Comparison of ENCODE assay signal across 12 mouse cellular contexts in the genomic region with DNA sequence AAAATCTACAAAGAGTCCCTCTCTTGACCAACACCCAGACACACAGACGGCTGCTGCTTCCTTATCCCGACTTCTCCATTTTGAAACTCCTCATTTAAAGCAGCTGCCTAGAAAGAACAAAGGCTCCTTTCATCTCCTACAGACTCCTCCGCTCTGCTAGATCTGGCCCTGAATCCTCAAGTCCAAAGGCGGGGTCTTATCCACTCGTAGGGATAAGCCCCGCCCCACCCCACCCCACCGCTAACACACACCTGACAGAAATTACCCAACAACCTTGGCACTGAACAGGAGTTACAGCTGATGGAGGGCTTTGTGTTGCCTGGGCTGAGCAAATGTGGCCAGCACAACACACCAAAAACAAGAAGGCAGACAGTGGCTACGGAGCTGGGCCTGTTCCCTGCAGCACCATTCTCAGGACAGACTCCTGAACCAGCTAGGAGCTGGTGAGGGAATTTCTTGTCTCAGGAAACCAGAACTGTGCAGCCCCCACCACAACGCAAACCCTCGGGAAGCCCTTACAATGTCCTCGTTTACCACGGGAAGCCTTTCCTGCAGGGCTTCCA. TPM values are rescaled to one million over a fixed set of nuclear protein-coding genes. Genes with fewer than 3 reads are reported as not detected.
DNase-seq lines count a peak whose midpoint lies in the region; ATAC-seq lines count a peak whose summit lies in the region.
"Had no signal": no experiment of that assay in that cellular context is flagged by ENCODE, and none has a peak within 500 bp of the region (broad histone marks: within the 10 kb centered on the region; RNA-seq: fewer than 3 reads in every experiment).

No protein-coding gene starts in this region.

- no peaks in the 10 kb centered on the region for H3K4me1 ChIP-seq in heart, embryonic 12.5 days (replicated peaks)
- no peaks in the 10 kb centered on the region for H3K4me1 ChIP-seq in hindbrain, embryonic 11.5 days (replicated peaks; ENCODE audit: control insufficient read depth, insufficient read depth, low read length)
- peaks cover 14% of the 10 kb centered on the region for H3K4me1 ChIP-seq in midbrain, embryonic 13.5 days (replicated peaks)

- no peaks in the 10 kb centered on the region; the same call in 1 of the 2 replicates for H3K9me3 ChIP-seq in heart, embryonic 12.5 days (replicated peaks)
- H3K9me3 ChIP-seq in hindbrain, embryonic 11.5 days (ENCODE audit: control insufficient read depth, low read length): no peaks in the 10 kb centered on the region
- H3K9me3 ChIP-seq in midbrain, embryonic 13.5 days: no peaks in the 10 kb centered on the region

- H3K4me2 ChIP-seq in heart, embryonic 12.5 days: no peak overlapping the region
- no peak overlapping the region for H3K4me2 ChIP-seq in hindbrain, embryonic 11.5 days (replicated peaks; ENCODE audit: low read depth, low read length)
- no peak overlapping the region for H3K4me2 ChIP-seq in midbrain, embryonic 13.5 days (replicated peaks)

- intact Hi-C loops in heart, postnatal 36 days (cut with DNase I): no loop called here

- H3K27me3 ChIP-seq in heart, embryonic 12.5 days (replicated peaks): no peaks in the 10 kb centered on the region
- H3K27me3 ChIP-seq in hindbrain, embryonic 11.5 days (ENCODE audit: control insufficient read depth, insufficient read depth, low read length): no peaks in the 10 kb centered on the region
- no peaks in the 10 kb centered on the region for H3K27me3 ChIP-seq in midbrain, embryonic 13.5 days

- 69% methylated on average over 12 of the region's 12 CpGs for WGBS in heart, embryonic 12.5 days
- 69% methylated on average over 12 of the region's 12 CpGs for WGBS in hindbrain, embryonic 11.5 days
- WGBS in midbrain, embryonic 13.5 days: 49% methylated on average over 12 of the region's 12 CpGs

- DNase-seq in heart, postnatal 36 days: no peak
- peak; percentile 61 for DNase-seq in embryo, embryonic 11 days
- peak; percentile 31 for DNase-seq in hindbrain, embryonic 11.5 days (ENCODE audit: low spot score)
- no peak for DNase-seq in spleen, adult 18-20 months
- DNase-seq in spleen, postnatal 36 days (ENCODE audit: low spot score in 2 of 2): no peak
- DNase-seq: heart, postnatal 4 days; left cerebral cortex, postnatal 4 days; thymus, postnatal 25 days had no signal

- peak overlapping the region; percentile 23; the same call in 1 of the 2 replicates for H3K27ac ChIP-seq in heart, embryonic 12.5 days (ENCODE audit: poor library complexity, severe bottlenecking)
- peak overlapping the region; percentile 39; the same call in 1 of the 2 replicates for H3K27ac ChIP-seq in hindbrain, embryonic 11.5 days (ENCODE audit: low read depth, low read length)
- H3K27ac ChIP-seq in midbrain, embryonic 13.5 days: peak overlapping the region; percentile 63

- no peak for ATAC-seq in heart, embryonic 12.5 days (ENCODE audit: insufficient number of reproducible peaks, low FRiP score)
- ATAC-seq in hindbrain, embryonic 11.5 days (ENCODE audit: low FRiP score): peak; percentile 63; the same call in 1 of the 2 replicates
- peak; percentile 71 for ATAC-seq in midbrain, embryonic 13.5 days
- no peak for ATAC-seq in erythroid progenitor cell, adult 5-6 weeks (replicated peaks; ENCODE audit: low FRiP score, poor library complexity, severe bottlenecking)

- H3K36me3 ChIP-seq in heart, embryonic 12.5 days: peaks cover 70% of the 10 kb centered on the region
- H3K36me3 ChIP-seq in hindbrain, embryonic 11.5 days (ENCODE audit: control insufficient read depth, insufficient read depth, low read length): 0 out of 2 replicates have a peak, but pooled peaks cover 4% of the 10 kb centered on the region
- H3K36me3 ChIP-seq in midbrain, embryonic 13.5 days: peaks cover 22% of the 10 kb centered on the region

- no peak overlapping the region; the same call in 1 of the 2 replicates for H3K9ac ChIP-seq in heart, embryonic 12.5 days
- no peak overlapping the region for H3K9ac ChIP-seq in hindbrain, embryonic 11.5 days (ENCODE audit: low read depth, low read length)
- no peak overlapping the region for H3K9ac ChIP-seq in midbrain, embryonic 13.5 days (replicated peaks)

- no peak overlapping the region for H3K4me3 ChIP-seq in heart, embryonic 12.5 days
- H3K4me3 ChIP-seq in hindbrain, embryonic 11.5 days (ENCODE audit: low read depth, low read length): no peak overlapping the region
- H3K4me3 ChIP-seq in midbrain, embryonic 13.5 days (replicated peaks): no peak overlapping the region

RNA-seq across cellular contexts. Expression of a gene that starts 36.8 kb away (rescaled TPM):
- polyA plus RNA-seq in heart, embryonic 12.5 days (2016; fragmentation: Nextera tagmentation; extraction: Ambion mirVana): 19.2 and 19.5 TPM in 2 replicates
- 10 to 100 TPM; 10.5 to 12.7 TPM for total RNA-seq in heart, postnatal 36 days (2021)
- 31.7 and 32.1 TPM in 2 replicates for polyA plus RNA-seq in hindbrain, embryonic 11.5 days (2014; fragmentation: Nextera tagmentation; extraction: Ambion mirVana)
- polyA plus RNA-seq in midbrain, embryonic 13.5 days (2015; fragmentation: Nextera tagmentation; extraction: Ambion mirVana): 16.5 and 17.9 TPM in 2 replicates
- total RNA-seq in erythroid progenitor cell, adult 5-6 weeks (2015; ENCODE audit: low replicate concordance): 20.5 and 23.1 TPM in 2 replicates
- 39.3 and 75.2 TPM in 2 replicates for total RNA-seq in erythroid progenitor cell, adult 5-6 weeks (2017; ENCODE audit: low replicate concordance)

RNA-seq across cellular contexts. Expression of a gene that starts 43.9 kb away (rescaled TPM):
- not detected in 2 replicates for polyA plus RNA-seq in heart, embryonic 12.5 days (2016; fragmentation: Nextera tagmentation; extraction: Ambion mirVana)
- total RNA-seq in heart, postnatal 36 days (2021): 1 to 10 TPM in 1 of 2 experiments, not detected in 1; 2.4 TPM
- not detected in 2 replicates for polyA plus RNA-seq in hindbrain, embryonic 11.5 days (2014; fragmentation: Nextera tagmentation; extraction: Ambion mirVana)
- not detected in 2 replicates for polyA plus RNA-seq in midbrain, embryonic 13.5 days (2015; fragmentation: Nextera tagmentation; extraction: Ambion mirVana)
- not detected in 2 replicates for total RNA-seq in erythroid progenitor cell, adult 5-6 weeks (2015; ENCODE audit: low replicate concordance)
- not detected in 2 replicates for total RNA-seq in erythroid progenitor cell, adult 5-6 weeks (2017; ENCODE audit: low replicate concordance)
- total RNA-seq: common myeloid progenitor, adult 5-6 weeks had no signal

RNA-seq across cellular contexts. Expression of a gene that starts 56.2 kb away (rescaled TPM):
- polyA plus RNA-seq in heart, embryonic 12.5 days (2016; fragmentation: Nextera tagmentation; extraction: Ambion mirVana): 33.3 and 36.0 TPM in 2 replicates
- total RNA-seq in heart, postnatal 36 days (2021): 10 to 100 TPM; 33.3 to 38.5 TPM
- 12.2 and 13.2 TPM in 2 replicates for polyA plus RNA-seq in hindbrain, embryonic 11.5 days (2014; fragmentation: Nextera tagmentation; extraction: Ambion mirVana)
- polyA plus RNA-seq in midbrain, embryonic 13.5 days (2015; fragmentation: Nextera tagmentation; extraction: Ambion mirVana): 7.8 and 9.6 TPM in 2 replicates
- total RNA-seq in erythroid progenitor cell, adult 5-6 weeks (2015; ENCODE audit: low replicate concordance): 24.9 and 33.5 TPM in 2 replicates
- 38.4 and 38.9 TPM in 2 replicates for total RNA-seq in erythroid progenitor cell, adult 5-6 weeks (2017; ENCODE audit: low replicate concordance)

Comparison
In these comparisons a context has a peak if more than half of its experiments do, and no peak if none do; other contexts are left out.
1. ATAC-seq: peak in hindbrain, embryonic 11.5 days (single experiment) and midbrain, embryonic 13.5 days (single experiment); none in heart, embryonic 12.5 days (single experiment) and erythroid progenitor cell, adult 5-6 weeks (single experiment).
2. DNase-seq: peak in embryo, embryonic 11 days (single experiment) and hindbrain, embryonic 11.5 days (single experiment); none in heart, postnatal 36 days (0 of 2), spleen, adult 18-20 months (0 of 2) and spleen, postnatal 36 days (0 of 2).
3. Peak in every context shown above with its lines, with median percentiles within 50 percentile points of each other: H3K27ac ChIP-seq.